Mouse (Mus musculus) left cerebral cortex, adult 8-10 months (tissue): ENCODE results near the gene Rhot2. TPM values are rescaled to one million over a fixed set of nuclear protein-coding genes. Genes with fewer than 3 reads are reported as not detected.

Experiments used
- DNase-seq, 2 experiments: peaks; one replicate each; pipeline ENCODE4 v3.0.0; 2022; ENCODE audit warnings: low spot score in 2 of 2
- total RNA-seq, 4 experiments: library from RNA; stranded (reverse); gene quantifications; 2 replicates each; pipeline ENCODE4 v1.2.4; 2022

Gene Rhot2
- total RNA-seq, 4 experiments from 2014 or later = 59.9 to 86.5 (median 78.9) TPM

- DNase-seq = no peak
Measured at GRCm38 (mm10) chr17:25842509-25842908, 2.1 kb downstream of the Rhot2 start.

GRCm38 (mm10) chr17:25841117-25841880 is 3.4 kb downstream of the Rhot2 start, which contains the start of gene Gm20683:
Gm20683 (minus strand) TSS chr17:25841763.
- DNase-seq = no peak

GRCm38 (mm10) chr17:25840519-25840918 is 4.1 kb downstream of the Rhot2 start:
- DNase-seq = no peak

- DNase-seq = no peak
Measured at GRCm38 (mm10) chr17:25839455-25840235, 5.0 kb downstream of the Rhot2 start.

GRCm38 (mm10) chr17:25838904-25839303 is 5.7 kb downstream of the Rhot2 start:
- DNase-seq = no peak

GRCm38 (mm10) chr17:25837533-25837932 is 7.1 kb downstream of the Rhot2 start:
- DNase-seq = no peak

- peak in 1 of 2 experiments; percentile 84 for DNase-seq
Measured at GRCm38 (mm10) chr17:25837076-25837410, 7.6 kb downstream of the Rhot2 start, which contains the start of gene Rhbdl1. Rhbdl1 (minus strand) TSS chr17:25837295.

- peak in 1 of 2 experiments; percentile 42 for DNase-seq
Measured at GRCm38 (mm10) chr17:25836397-25837075, 8.1 kb downstream of the Rhot2 start.

GRCm38 (mm10) chr17:25835816-25836215 is 8.8 kb downstream of the Rhot2 start:
- no peak for DNase-seq

- DNase-seq = no peak
Measured at GRCm38 (mm10) chr17:25835301-25835700, 9.3 kb downstream of the Rhot2 start.

GRCm38 (mm10) chr17:25834595-25835222 is 9.9 kb downstream of the Rhot2 start:
- DNase-seq = no peak

GRCm38 (mm10) chr17:25833961-25834594 is 10.6 kb downstream of the Rhot2 start:
- DNase-seq = no peak

GRCm38 (mm10) chr17:25833291-25833663 is 11.4 kb downstream of the Rhot2 start, which contains the start of gene Stub1:
Stub1 (minus strand) TSS chr17:25833404.
- DNase-seq = peak in 1 of 2 experiments; percentile 87

GRCm38 (mm10) chr17:25832436-25833290 is 12.0 kb downstream of the Rhot2 start:
- peak; percentile 97 to 99 for DNase-seq

- DNase-seq = no peak
Measured at GRCm38 (mm10) chr17:25831451-25832281, 13.0 kb downstream of the Rhot2 start.

GRCm38 (mm10) chr17:25830806-25831431 is 13.7 kb downstream of the Rhot2 start:
- no peak for DNase-seq

- DNase-seq = no peak
Measured at GRCm38 (mm10) chr17:25830200-25830753, 14.4 kb downstream of the Rhot2 start.

- no peak for DNase-seq
Measured at GRCm38 (mm10) chr17:25829558-25830017, 15.1 kb downstream of the Rhot2 start.
